Mouse (Mus musculus) v-Abl transformed pro-B cells (cell line): ENCODE data around the gene Cabp7.
"Not testable (repeated sequence)": the region's sequence is repeated elsewhere in the genome, so short reads cannot be mapped to it uniquely, and the experiment has no call there.

ENCODE experiments used
- in situ Hi-C, 2 experiments: fragments of 400-800 bp; cut with MboI; formaldehyde crosslinking; loops; one replicate each; pipeline ENCODE4 v1.15.1; 2025; ENCODE audit not compliant: unreplicated experiment in 2 of 2

Cabp7 gene

GRCm38 (mm10) chr11:4710188-4710587 is 36.4 kb downstream of the Cabp7 start:
- in situ Hi-C loops: not testable (repeated sequence)

GRCm38 (mm10) chr11:4705178-4705577 is 41.4 kb downstream of the Cabp7 start:
- in situ Hi-C loops: no loop called here

- in situ Hi-C loops: no loop called here
Measured at GRCm38 (mm10) chr11:4704072-4704964, 42.3 kb downstream of the Cabp7 start, which contains the start of the genes Uqcr10 and Zmat5. Gene Uqcr10, minus strand, starts transcription at chr11:4704342. Gene Zmat5, plus strand, starts transcription at chr11:4704678.

GRCm38 (mm10) chr11:4703688-4704071 is 42.9 kb downstream of the Cabp7 start:
- in situ Hi-C loops: no loop called here

GRCm38 (mm10) chr11:4700726-4701125 is 45.9 kb downstream of the Cabp7 start:
- in situ Hi-C loops: no loop called here

GRCm38 (mm10) chr11:4697043-4697983 is 49.3 kb downstream of the Cabp7 start:
- in situ Hi-C loops: no loop called here

- in situ Hi-C loops: no loop called here
Measured at GRCm38 (mm10) chr11:4692162-4692561, 54.4 kb downstream of the Cabp7 start.

- in situ Hi-C loops: no loop called here
Measured at GRCm38 (mm10) chr11:4691213-4691612, 55.4 kb downstream of the Cabp7 start.

- in situ Hi-C loops: no loop called here
Measured at GRCm38 (mm10) chr11:4690353-4690752, 56.2 kb downstream of the Cabp7 start.

GRCm38 (mm10) chr11:4688632-4689380 is 57.8 kb downstream of the Cabp7 start:
- in situ Hi-C loops: no loop called here

GRCm38 (mm10) chr11:4687874-4688273 is 58.7 kb downstream of the Cabp7 start:
- in situ Hi-C loops: no loop called here

GRCm38 (mm10) chr11:4687027-4687426 is 59.6 kb downstream of the Cabp7 start:
- in situ Hi-C loops: no loop called here
